Mouse (Mus musculus): ENCODE measurements around the gene Mtmr12.
A peak's percentile ranks its signal among the peaks of the same experiment; 100 is the strongest.

The Mtmr12 gene

GRCm38 (mm10) chr15:12321091-12321787, 116.4 kb downstream of the Mtmr12 start, which contains the start of gene Golph3:
TSS of gene Golph3 (plus strand) at chr15:12321450.
- peak; percentile 91 for DNase-seq (ENCODE audit: low read depth, low spot score)

- peak; percentile 4 for DNase-seq (ENCODE audit: low read depth, low spot score)
Measured at GRCm38 (mm10) chr15:12321788-12322621, 117.2 kb downstream of the Mtmr12 start, which contains the start of gene 1810049J17Rik. TSS of gene 1810049J17Rik (minus strand) at chr15:12321899.

GRCm38 (mm10) chr15:12322676-12323402, 118.0 kb downstream of the Mtmr12 start:
- DNase-seq (ENCODE audit: low read depth, low spot score): no peak
